ENCODE assay signal across 8 mouse cellular contexts in the genomic region with DNA sequence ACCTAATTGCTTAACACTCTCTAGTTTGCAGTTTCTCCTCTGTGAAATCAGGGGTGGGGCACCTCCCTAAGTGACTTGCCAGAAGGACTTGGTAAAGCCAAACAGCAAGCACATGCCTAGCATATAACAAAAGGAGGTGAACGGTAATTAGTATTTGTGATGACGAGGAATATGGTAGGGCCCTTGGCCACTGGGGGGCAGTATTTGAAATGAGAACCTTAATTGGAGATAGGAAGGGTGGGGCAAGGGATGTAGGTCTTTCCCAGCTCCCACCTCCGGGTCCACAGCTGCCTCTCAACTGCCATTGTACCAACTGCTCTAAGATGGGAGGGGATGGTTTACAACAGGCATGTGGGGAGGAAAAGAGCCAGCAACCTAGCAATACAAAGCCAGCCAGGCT. TPM values are rescaled to one million over a fixed set of nuclear protein-coding genes. Genes with fewer than 3 reads are reported as not detected.
A peak's percentile ranks its signal among the peaks of the same experiment; 100 is the strongest.
DNase-seq lines count a peak whose midpoint lies in the region; ATAC-seq and TF ChIP-seq lines count a peak whose summit lies in the region.

No protein-coding gene starts in this region.

- 36% methylated on average over 3 of the region's 3 CpGs for WGBS in forebrain, embryonic 10.5 days
- 12% methylated on average over 3 of the region's 3 CpGs for WGBS in forebrain, embryonic 16.5 days
- WGBS in liver, embryonic 14.5 days (ENCODE audit: insufficient replicate concordance): 26% methylated on average over 3 of the region's 3 CpGs

- no peak for TF ChIP-seq POLR2A in brain, embryonic 14.5 days (IDR thresholded peaks at IDR 0.05; ENCODE audit: borderline replicate concordance, extremely low read depth, insufficient read depth, insufficient read length, poor library complexity, severe bottlenecking)

- peak; percentile 41; the same call in 1 of the 2 replicates for TF ChIP-seq CTCF in brain, embryonic 14.5 days (IDR thresholded peaks at IDR 0.05; ENCODE audit: borderline replicate concordance, extremely low read depth, insufficient read depth, insufficient read length)
- TF ChIP-seq CTCF in liver, embryonic 14.5 days (IDR thresholded peaks at IDR 0.05; ENCODE audit: low read depth): peak; percentile 58

- H3K27me3 ChIP-seq in forebrain, embryonic 10.5 days (ENCODE audit: poor library complexity, severe bottlenecking): peaks cover 19% of the 10 kb centered on the region
- H3K27me3 ChIP-seq in forebrain, embryonic 16.5 days (replicated peaks; ENCODE audit: control insufficient read depth, insufficient read depth, low read length): no peaks in the 10 kb centered on the region
- H3K27me3 ChIP-seq in liver, embryonic 14.5 days (ENCODE audit: control insufficient read depth, insufficient read depth, low read length): no peaks in the 10 kb centered on the region; the same call in none of the 2 replicates

- no peak for TF ChIP-seq EP300 in liver, embryonic 14.5 days (IDR thresholded peaks at IDR 0.05; ENCODE audit: low read depth)

- DNase-seq in forebrain, embryonic 10.5 days (ENCODE audit: extremely low spot score, low spot score): peak; percentile 37
- DNase-seq in A20 (ENCODE audit: low read depth, low spot score): peak; percentile 39
- peak; percentile 58 for DNase-seq in brain, embryonic 14.5 days (ENCODE audit: low read depth)
- DNase-seq in forelimb bud, embryonic 11.5 days (ENCODE audit: low read depth, low spot score): peak; percentile 45
- peak; percentile 33 to 49 for DNase-seq in kidney, adult 8-10 months
- DNase-seq in liver, embryonic 14.5 days (ENCODE audit: low read depth in 3 of 3, low spot score in 3 of 3): peak in 1 of 3 experiments; percentile 29
- DNase-seq in right cerebral cortex, postnatal 25 days: peak; percentile 6

- H3K27ac ChIP-seq in forebrain, embryonic 10.5 days: no peak overlapping the region
- H3K27ac ChIP-seq in forebrain, embryonic 16.5 days (ENCODE audit: low read length): no peak overlapping the region
- no peak overlapping the region for H3K27ac ChIP-seq in liver, embryonic 14.5 days

- no peak for ATAC-seq in forebrain, embryonic 16.5 days
- ATAC-seq in liver, embryonic 14.5 days (ENCODE audit: insufficient read depth): no peak

- H3K9ac ChIP-seq in forebrain, embryonic 16.5 days (replicated peaks; ENCODE audit: low read depth, low read length): no peak overlapping the region
- no peak overlapping the region for H3K9ac ChIP-seq in liver, embryonic 14.5 days (replicated peaks)

- no peak overlapping the region for H3K4me3 ChIP-seq in forebrain, embryonic 10.5 days
- no peak overlapping the region for H3K4me3 ChIP-seq in forebrain, embryonic 16.5 days (replicated peaks; ENCODE audit: low read length)
- no peak overlapping the region for H3K4me3 ChIP-seq in liver, embryonic 14.5 days (ENCODE audit: insufficient read depth in 1 of 2, low read depth in 2 of 2, low read length in 2 of 2)

- peaks cover 16% of the 10 kb centered on the region for H3K4me1 ChIP-seq in forebrain, embryonic 10.5 days
- no peaks in the 10 kb centered on the region for H3K4me1 ChIP-seq in forebrain, embryonic 16.5 days (replicated peaks; ENCODE audit: control insufficient read depth, insufficient read depth, low read length)
- H3K4me1 ChIP-seq in liver, embryonic 14.5 days (replicated peaks; ENCODE audit: control insufficient read depth in 2 of 2, insufficient read depth in 2 of 2, low read length in 1 of 2): peaks cover 14 to 24% of the 10 kb centered on the region in 2 experiments

- no peaks in the 10 kb centered on the region for H3K9me3 ChIP-seq in forebrain, embryonic 10.5 days
- no peaks in the 10 kb centered on the region for H3K9me3 ChIP-seq in forebrain, embryonic 16.5 days (ENCODE audit: control insufficient read depth, low read length)
- no peaks in the 10 kb centered on the region for H3K9me3 ChIP-seq in liver, embryonic 14.5 days (ENCODE audit: control insufficient read depth, low read length)

- no peaks in the 10 kb centered on the region for H3K36me3 ChIP-seq in forebrain, embryonic 10.5 days (replicated peaks)
- H3K36me3 ChIP-seq in forebrain, embryonic 16.5 days (ENCODE audit: control insufficient read depth, insufficient read depth): no peaks in the 10 kb centered on the region
- H3K36me3 ChIP-seq in liver, embryonic 14.5 days (replicated peaks; ENCODE audit: control insufficient read depth, insufficient read depth, low read depth): no peaks in the 10 kb centered on the region

- no peak overlapping the region for H3K4me2 ChIP-seq in forebrain, embryonic 16.5 days (ENCODE audit: low read length)
- no peak overlapping the region for H3K4me2 ChIP-seq in liver, embryonic 14.5 days (ENCODE audit: low read depth)

RNA-seq across cellular contexts. Expression of a gene that starts 2.5 kb away (rescaled TPM):
- 0.04 TPM in 1 of 2 replicates, not detected in the other for polyA plus RNA-seq in forebrain, embryonic 10.5 days (2016; fragmentation: Nextera tagmentation; extraction: Ambion mirVana)
- 0.15 and 0.36 TPM in 2 replicates for polyA plus RNA-seq in forebrain, embryonic 16.5 days (2015; fragmentation: Nextera tagmentation; extraction: Ambion mirVana)
- 0.25 and 1.7 TPM in 2 replicates for polyA plus RNA-seq in brain, embryonic 14.5 days (2012; rRNA removed)
- not detected in 2 replicates for polyA plus RNA-seq in liver, embryonic 14.5 days (2012; rRNA removed)
- not detected in 2 replicates for polyA plus RNA-seq in liver, embryonic 14.5 days (2014; fragmentation: Nextera tagmentation; extraction: Ambion mirVana)

RNA-seq across cellular contexts. Expression of a gene that starts 42.2 kb away (rescaled TPM):
- not detected in 2 replicates for polyA plus RNA-seq in forebrain, embryonic 10.5 days (2016; fragmentation: Nextera tagmentation; extraction: Ambion mirVana)
- not detected in 2 replicates for polyA plus RNA-seq in forebrain, embryonic 16.5 days (2015; fragmentation: Nextera tagmentation; extraction: Ambion mirVana)
- 0.10 TPM in 1 of 2 replicates, not detected in the other for polyA plus RNA-seq in brain, embryonic 14.5 days (2012; rRNA removed)
- polyA plus RNA-seq in liver, embryonic 14.5 days (2012; rRNA removed): not detected in 2 replicates
- polyA plus RNA-seq in liver, embryonic 14.5 days (2014; fragmentation: Nextera tagmentation; extraction: Ambion mirVana): not detected in 2 replicates
